Mouse (Mus musculus): Measurements from ENCODE around the gene Igf2. TPM values are rescaled to one million over a fixed set of nuclear protein-coding genes. Genes with fewer than 3 reads are reported as not detected.

Igf2 gene
- polyA plus RNA-seq, 1 experiment from 2014 or later, result 142 TPM

DNA sequence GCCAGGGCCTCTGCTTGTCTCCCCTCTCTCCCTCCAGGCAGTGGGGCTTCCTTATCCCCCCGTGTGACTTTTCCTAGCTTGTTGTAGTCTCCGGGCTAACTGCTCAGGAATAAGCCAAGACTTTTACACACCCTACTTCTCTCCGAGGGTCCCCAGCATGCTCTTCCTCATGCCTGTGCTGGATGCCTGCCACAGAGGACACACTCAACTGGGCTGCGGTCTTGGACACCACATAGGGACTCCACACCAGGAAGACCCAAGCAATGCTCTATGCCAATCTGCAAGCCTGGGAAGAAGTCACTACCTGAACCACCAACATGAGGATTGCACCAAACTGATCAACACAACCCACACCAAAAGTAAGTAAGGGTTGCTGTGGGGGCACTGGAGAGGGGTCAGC is 507 bp downstream of the Igf2 start:
- no peak for ATAC-seq (ENCODE audit: low FRiP score, low read depth)
- no peaks in the 10 kb centered on the region for H3K36me3 ChIP-seq
- WGBS, result 80% methylated on average over 4 of the region's 4 CpGs
- no peaks in the 10 kb centered on the region for H3K9me3 ChIP-seq
- peaks cover 49% of the 10 kb centered on the region for H3K27me3 ChIP-seq
- H3K4me2 ChIP-seq, result no peak overlapping the region
- no peak overlapping the region for H3K27ac ChIP-seq (replicated peaks)
- no peak overlapping the region for H3K9ac ChIP-seq
- H3K4me3 ChIP-seq, result no peak overlapping the region
- peaks cover 8% of the 10 kb centered on the region for H3K4me1 ChIP-seq (replicated peaks)

- Histone ChIP-seq H3K4me3 (no peak overlapping the region), H3K36me3 (no peaks in the 10 kb centered on the region), H3K4me2 (no peak overlapping the region), H3K27me3 (peaks cover 56% of the 10 kb centered on the region), H3K4me1 (replicated peaks) (peaks cover 15% of the 10 kb centered on the region), H3K27ac (replicated peaks) (no peak overlapping the region), H3K9me3 (no peaks in the 10 kb centered on the region), H3K9ac (no peak overlapping the region)
- WGBS, result 48% methylated on average over 5 of the region's 5 CpGs
- no peak for ATAC-seq (ENCODE audit: low FRiP score, low read depth)
These were observed 1.3 kb downstream of the Igf2 start for GRCm38 (mm10) chr7:142665364-142665763.

- Histone ChIP-seq H3K36me3 (no peaks in the 10 kb centered on the region), H3K4me3 (no peak overlapping the region), H3K27ac (replicated peaks) (no peak overlapping the region), H3K4me1 (replicated peaks) (peaks cover 23% of the 10 kb centered on the region), H3K9me3 (no peaks in the 10 kb centered on the region), H3K4me2 (no peak overlapping the region), H3K9ac (no peak overlapping the region), H3K27me3 (peaks cover 64% of the 10 kb centered on the region)
- WGBS, result 2% methylated on average over 9 of the region's 9 CpGs
- ATAC-seq (ENCODE audit: low FRiP score, low read depth), result peak; percentile 42; the same call in 1 of the 2 replicates
These were observed 2.1 kb downstream of the Igf2 start for GRCm38 (mm10) chr7:142664465-142665029.

DNA sequence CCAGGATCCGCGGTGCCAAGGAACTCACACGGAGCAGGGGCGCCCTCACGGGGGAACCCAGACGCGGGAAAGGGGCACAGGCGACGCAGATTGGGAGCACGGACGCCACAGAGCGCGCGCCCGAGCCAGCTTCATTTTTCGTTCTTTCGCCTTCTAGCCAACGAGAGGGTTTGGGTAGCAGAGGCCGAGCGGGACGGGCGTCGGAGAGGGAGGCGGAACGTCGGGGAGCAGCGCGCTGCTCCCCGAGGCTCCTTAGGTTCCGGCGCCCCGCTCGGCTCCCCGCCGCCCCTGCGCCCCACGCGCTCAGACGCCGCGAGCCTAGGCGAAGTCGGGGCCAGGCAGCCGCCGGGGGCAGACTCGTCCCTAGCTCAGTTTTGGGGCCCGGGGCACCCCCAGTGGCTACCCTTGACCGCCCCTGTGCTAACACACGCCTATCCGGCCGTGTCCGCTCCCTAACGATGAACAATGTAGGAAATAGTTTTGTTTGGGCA is 2.6 kb downstream of the Igf2 start:
- Histone ChIP-seq H3K4me1 (replicated peaks) (peaks cover 29% of the 10 kb centered on the region), H3K27ac (replicated peaks) (no peak overlapping the region), H3K27me3 (peaks cover 70% of the 10 kb centered on the region), H3K4me3 (peak overlapping the region; percentile 19), H3K9ac (no peak overlapping the region), H3K4me2 (peak overlapping the region; percentile 45), H3K9me3 (no peaks in the 10 kb centered on the region), H3K36me3 (no peaks in the 10 kb centered on the region)
- no peak for ATAC-seq (ENCODE audit: low FRiP score, low read depth)
- under 1% methylated on average over 53 of the region's 53 CpGs for WGBS

GRCm38 (mm10) chr7:142663151-142663550 is 3.5 kb downstream of the Igf2 start:
- no peak overlapping the region for H3K4me2 ChIP-seq
- H3K4me1 ChIP-seq (replicated peaks), result peaks cover 37% of the 10 kb centered on the region
- H3K27ac ChIP-seq (replicated peaks), result no peak overlapping the region
- H3K4me3 ChIP-seq, result no peak overlapping the region
- H3K27me3 ChIP-seq, result peaks cover 74% of the 10 kb centered on the region
- no peak for ATAC-seq (ENCODE audit: low FRiP score, low read depth)
- H3K36me3 ChIP-seq, result no peaks in the 10 kb centered on the region
- H3K9ac ChIP-seq, result no peak overlapping the region
- 8% methylated on average over 5 of the region's 5 CpGs for WGBS
- no peaks in the 10 kb centered on the region for H3K9me3 ChIP-seq

GRCm38 (mm10) chr7:142661811-142662210 is 4.8 kb downstream of the Igf2 start:
- no peak for ATAC-seq (ENCODE audit: low FRiP score, low read depth)
- H3K4me3 ChIP-seq, result no peak overlapping the region
- peaks cover 38% of the 10 kb centered on the region for H3K4me1 ChIP-seq (replicated peaks)
- H3K36me3 ChIP-seq, result no peaks in the 10 kb centered on the region
- peaks cover 86% of the 10 kb centered on the region for H3K27me3 ChIP-seq
- no peaks in the 10 kb centered on the region for H3K9me3 ChIP-seq
- H3K27ac ChIP-seq (replicated peaks), result no peak overlapping the region
- H3K9ac ChIP-seq, result no peak overlapping the region
- H3K4me2 ChIP-seq, result no peak overlapping the region

- peak overlapping the region; percentile 45 for H3K4me2 ChIP-seq
These were observed 5.6 kb downstream of the Igf2 start for GRCm38 (mm10) chr7:142661046-142661445.

DNA sequence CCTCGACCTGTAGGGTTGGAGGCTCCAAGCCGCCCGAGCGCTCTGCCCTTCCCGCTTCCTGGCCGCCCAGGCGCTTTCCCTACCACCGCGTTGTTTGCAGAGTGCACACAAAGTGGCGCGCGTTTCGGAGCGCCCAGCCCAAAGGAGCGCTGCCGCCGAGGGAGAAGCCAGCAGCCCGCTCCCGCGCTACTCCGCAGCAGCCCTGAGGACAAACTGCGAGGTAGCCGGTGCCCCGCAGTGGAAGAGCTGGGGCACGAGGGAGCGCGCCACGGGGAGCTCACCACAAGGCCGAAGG is 6.0 kb downstream of the Igf2 start:
- H3K4me2 ChIP-seq, result peak overlapping the region; percentile 45
- peaks cover 86% of the 10 kb centered on the region for H3K27me3 ChIP-seq
- H3K9me3 ChIP-seq, result no peaks in the 10 kb centered on the region
- no peaks in the 10 kb centered on the region for H3K36me3 ChIP-seq
- H3K4me3 ChIP-seq, result peak overlapping the region; percentile 12
- ATAC-seq (ENCODE audit: low FRiP score, low read depth), result no peak
- no peak overlapping the region for H3K9ac ChIP-seq
- peaks cover 38% of the 10 kb centered on the region for H3K4me1 ChIP-seq (replicated peaks)
- H3K27ac ChIP-seq (replicated peaks), result no peak overlapping the region
- WGBS, result under 1% methylated on average over 29 of the region's 29 CpGs

More at GRCm38 (mm10) chr7:142661046-142661445, 5.6 kb downstream of the Igf2 start:
- H3K9me3 ChIP-seq, result no peaks in the 10 kb centered on the region
- no peak overlapping the region for H3K27ac ChIP-seq (replicated peaks)
- WGBS, result under 1% methylated on average over 25 of the region's 25 CpGs
- peaks cover 86% of the 10 kb centered on the region for H3K27me3 ChIP-seq
- no peak for ATAC-seq (ENCODE audit: low FRiP score, low read depth)
- no peak overlapping the region for H3K9ac ChIP-seq
- H3K4me1 ChIP-seq (replicated peaks), result peaks cover 38% of the 10 kb centered on the region
- peak overlapping the region; percentile 12; the same call in 1 of the 2 replicates for H3K4me3 ChIP-seq
- H3K36me3 ChIP-seq, result no peaks in the 10 kb centered on the region

DNA sequence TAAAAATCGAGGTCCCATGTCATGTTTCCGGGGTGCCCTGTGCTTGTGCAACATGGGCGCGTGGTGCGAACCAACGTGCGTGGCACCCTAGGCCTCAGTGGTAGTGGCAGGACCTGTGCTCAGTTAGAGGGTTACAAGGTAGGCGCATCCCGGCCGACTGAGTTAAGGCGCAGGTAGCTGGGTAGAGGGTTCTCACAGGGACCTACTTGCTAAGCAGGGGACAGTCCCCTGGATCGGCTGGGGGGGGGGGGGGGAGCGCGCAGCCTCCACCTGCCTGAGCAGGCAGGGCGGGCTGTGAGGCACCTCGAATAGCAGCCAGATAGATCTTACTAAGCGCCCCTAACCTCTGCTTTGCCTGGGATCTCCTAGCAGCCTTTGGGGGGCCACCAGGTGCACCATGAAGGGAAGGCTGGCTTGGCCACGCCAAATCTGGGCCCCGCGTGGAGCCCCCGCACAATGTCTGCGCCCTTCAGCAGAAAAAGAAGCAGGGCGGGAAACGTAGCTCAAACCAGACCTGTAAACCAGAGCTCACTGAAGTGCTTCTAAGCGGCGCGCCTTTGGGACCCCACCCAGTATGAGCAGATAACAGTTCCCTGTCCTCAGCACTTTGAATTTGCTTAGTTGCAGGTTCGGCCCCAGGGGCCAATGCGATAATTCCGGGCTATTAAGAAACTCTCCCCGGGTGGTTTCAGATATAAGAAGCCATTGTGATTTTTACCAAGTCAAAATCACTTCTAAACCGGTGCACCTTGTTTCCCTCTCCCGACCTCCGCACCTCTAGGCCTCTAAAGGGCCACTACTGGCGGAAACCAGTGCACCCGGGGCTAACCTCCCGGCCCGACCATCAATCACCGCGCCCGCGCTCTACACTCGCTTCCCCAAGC is 6.6 kb downstream of the Igf2 start:
- Histone ChIP-seq H3K27ac (replicated peaks) (no peak overlapping the region), H3K9me3 (no peaks in the 10 kb centered on the region), H3K4me1 (replicated peaks) (peaks cover 38% of the 10 kb centered on the region), H3K27me3 (peaks cover 86% of the 10 kb centered on the region), H3K4me2 (peak overlapping the region; percentile 45), H3K36me3 (no peaks in the 10 kb centered on the region), H3K4me3 (peak overlapping the region; percentile 29), H3K9ac (no peak overlapping the region)
- ATAC-seq (ENCODE audit: low FRiP score, low read depth), result no peak
- 2% methylated on average over 41 of the region's 43 CpGs for WGBS

DNA sequence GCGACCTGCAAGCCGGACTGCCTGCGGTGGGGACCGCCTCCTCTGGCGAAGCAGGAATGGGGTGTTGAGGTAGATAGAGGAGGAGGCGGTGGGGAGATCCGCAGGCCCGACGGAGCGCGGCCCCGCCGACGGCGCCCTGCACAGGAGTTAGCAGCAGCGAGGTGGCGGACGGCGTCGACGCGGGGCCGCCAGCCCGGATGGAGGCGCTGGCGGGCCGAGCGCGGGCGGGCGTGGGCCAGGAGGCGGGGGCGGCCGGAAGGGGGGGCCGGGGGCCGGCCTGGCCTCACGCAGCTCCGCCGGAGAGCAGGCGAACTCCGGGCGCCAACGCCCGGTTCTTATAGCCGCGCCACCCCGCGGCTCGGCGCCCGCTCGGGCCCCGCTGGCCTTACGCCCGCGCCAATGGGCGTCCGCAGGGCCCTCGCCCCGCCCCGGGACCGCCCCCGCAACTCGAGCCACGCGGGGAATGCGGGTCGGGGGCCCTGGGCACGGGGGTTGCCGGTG is 7.4 kb downstream of the Igf2 start:
- Histone ChIP-seq H3K4me1 (replicated peaks) (peaks cover 37% of the 10 kb centered on the region), H3K36me3 (no peaks in the 10 kb centered on the region), H3K9ac (no peak overlapping the region; the same call in 1 of the 2 replicates), H3K9me3 (no peaks in the 10 kb centered on the region), H3K4me3 (peak overlapping the region; percentile 29), H3K27ac (replicated peaks) (no peak overlapping the region), H3K4me2 (peak overlapping the region; percentile 45), H3K27me3 (peaks cover 86% of the 10 kb centered on the region)
- ATAC-seq (ENCODE audit: low FRiP score, low read depth), result peak; percentile 54; the same call in 1 of the 2 replicates
- WGBS, result under 1% methylated on average over 59 of the region's 70 CpGs

DNA sequence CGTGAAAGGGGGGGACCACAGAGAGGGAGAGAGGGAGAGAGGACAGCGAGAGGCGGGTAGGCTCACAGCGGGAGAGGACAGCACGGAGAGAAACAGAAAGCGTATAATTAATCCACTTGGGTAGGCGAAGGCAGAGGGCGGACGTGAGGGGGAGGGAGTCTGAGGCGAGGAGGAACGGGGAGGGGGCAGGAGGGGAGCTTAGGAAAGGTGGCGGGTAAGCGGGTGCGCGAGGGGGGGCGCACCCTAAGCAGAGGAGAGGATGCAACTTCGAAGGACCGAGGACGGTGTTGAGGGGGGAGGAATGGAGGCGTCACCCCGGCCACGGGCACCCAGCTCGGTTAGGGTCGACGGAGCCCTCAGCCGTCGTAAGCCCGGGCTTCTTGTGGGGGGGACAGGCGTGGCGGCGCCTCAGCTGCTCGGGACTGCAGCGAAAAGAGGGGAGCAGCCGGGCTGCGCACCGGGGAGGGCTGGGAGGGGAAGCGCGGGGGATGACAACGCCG is 7.9 kb downstream of the Igf2 start:
- Histone ChIP-seq H3K4me2 (peak overlapping the region; percentile 45), H3K4me1 (replicated peaks) (peaks cover 33% of the 10 kb centered on the region), H3K9me3 (no peaks in the 10 kb centered on the region), H3K4me3 (peak overlapping the region; percentile 29), H3K9ac (no peak overlapping the region), H3K27me3 (peaks cover 86% of the 10 kb centered on the region), H3K27ac (replicated peaks) (no peak overlapping the region), H3K36me3 (no peaks in the 10 kb centered on the region)
- 0% methylated on average over 26 of the region's 40 CpGs for WGBS
- ATAC-seq (ENCODE audit: low FRiP score, low read depth), result peak; percentile 27; the same call in 1 of the 2 replicates
